Mouse (Mus musculus): Measurements from ENCODE around the gene Cep290. TPM values are rescaled to one million over a fixed set of nuclear protein-coding genes. Genes with fewer than 3 reads are reported as not detected.
"Not testable (repeated sequence)": the region's sequence is repeated elsewhere in the genome, so short reads cannot be mapped to it uniquely, and the experiment has no call there.

Gene Cep290
- polyA plus RNA-seq, 1 experiment from 2014 or later: 5.4 TPM

DNA sequence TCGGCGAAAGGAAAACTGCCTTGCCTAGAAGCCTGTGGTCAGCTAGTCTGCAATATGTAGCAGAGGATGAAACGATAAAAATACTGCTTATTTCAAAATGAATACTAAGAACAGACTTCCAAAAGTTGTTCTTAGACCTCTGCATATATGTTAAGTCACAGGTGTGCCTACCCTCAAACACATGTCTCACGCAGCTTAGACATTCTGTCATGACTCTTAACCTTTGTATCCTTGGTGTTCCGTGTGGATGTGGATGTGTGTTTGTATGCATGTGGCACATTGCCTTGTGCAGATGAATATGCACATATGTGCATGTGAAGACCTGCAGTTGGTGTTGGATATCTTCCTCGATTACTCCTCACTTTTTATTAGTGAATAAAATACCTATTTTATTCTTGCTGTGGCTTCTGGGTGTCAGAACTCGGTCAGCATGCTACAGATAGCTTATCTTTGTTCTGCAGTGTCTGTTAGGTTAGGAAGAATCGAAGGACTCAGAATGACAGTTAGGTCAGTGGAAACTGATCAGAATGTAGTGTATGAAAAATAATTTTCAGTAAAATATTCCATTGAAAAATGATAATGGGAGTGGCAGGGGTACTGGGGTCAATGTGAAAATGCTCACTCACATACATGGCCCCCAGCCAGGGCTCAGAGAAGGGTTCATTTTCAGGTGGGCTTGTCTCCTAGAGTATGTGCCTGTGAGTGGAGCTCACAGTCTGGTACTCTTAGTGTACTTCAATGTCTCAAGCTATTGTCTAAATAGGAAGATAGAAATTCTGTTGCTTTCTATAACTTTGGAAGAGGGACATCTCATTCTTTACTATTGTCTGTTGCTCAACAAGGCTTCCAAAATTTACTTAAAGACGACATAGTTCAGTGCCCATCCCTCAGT is 37.4 kb downstream of the Cep290 start:
- WGBS: 90% methylated on average over 9 of the region's 9 CpGs

DNA sequence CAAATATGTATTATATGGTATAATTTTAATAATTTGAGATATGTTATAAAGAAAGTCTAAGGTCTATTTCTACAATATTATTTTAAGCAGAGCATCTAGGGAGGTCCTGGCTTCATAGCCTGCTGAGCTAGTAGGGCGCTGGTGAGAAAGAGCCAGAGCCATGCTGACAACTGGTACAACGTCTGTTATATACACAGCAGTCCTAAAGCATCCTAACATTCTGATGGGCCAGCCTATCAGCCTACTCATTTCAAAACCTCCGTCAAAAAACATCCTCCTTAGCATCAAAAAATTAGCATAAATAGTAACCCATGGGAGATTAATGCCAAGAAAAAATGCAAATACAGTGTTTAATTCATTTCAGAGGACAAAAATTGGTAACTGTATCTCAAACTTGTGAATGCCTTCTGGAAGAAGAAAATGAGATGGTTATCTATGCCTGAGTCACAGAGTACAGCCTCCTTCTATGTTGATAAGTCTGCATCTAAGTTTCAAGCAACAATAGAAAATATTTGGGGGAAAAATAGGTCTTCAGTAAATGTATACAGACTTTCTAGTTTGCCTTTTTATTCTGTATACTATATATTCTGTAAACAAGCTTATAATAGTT is 69.3 kb downstream of the Cep290 start:
- no peak overlapping the region for H3K4me2 ChIP-seq (replicated peaks)
- ATAC-seq (ENCODE audit: insufficient number of reproducible peaks, low FRiP score, low TSS enrichment, low read depth): no peak
- no peaks in the 10 kb centered on the region for H3K27me3 ChIP-seq
- H3K9ac ChIP-seq: no peak overlapping the region
- WGBS: 76% methylated on average over 3 of the region's 3 CpGs
- no peak overlapping the region for H3K27ac ChIP-seq (replicated peaks)
- H3K9me3 ChIP-seq (replicated peaks): no peaks in the 10 kb centered on the region
- no peaks in the 10 kb centered on the region for H3K4me1 ChIP-seq
- 0 out of 2 replicates have a peak, but pooled peaks cover 7% of the 10 kb centered on the region for H3K36me3 ChIP-seq
- no peak overlapping the region for H3K4me3 ChIP-seq (replicated peaks)

More for the DNA sequence above, 37.4 kb downstream of the Cep290 start:
- H3K4me3 ChIP-seq (replicated peaks): no peak overlapping the region
- peaks cover under 1% of the 10 kb centered on the region for H3K36me3 ChIP-seq
- no peak overlapping the region for H3K27ac ChIP-seq (replicated peaks)
- no peak overlapping the region for H3K4me2 ChIP-seq (replicated peaks)
- no peaks in the 10 kb centered on the region for H3K9me3 ChIP-seq (replicated peaks)
- no peaks in the 10 kb centered on the region for H3K27me3 ChIP-seq
- H3K9ac ChIP-seq: no peak overlapping the region
- no peaks in the 10 kb centered on the region for H3K4me1 ChIP-seq
- no peak for ATAC-seq (ENCODE audit: insufficient number of reproducible peaks, low FRiP score, low TSS enrichment, low read depth)

DNA sequence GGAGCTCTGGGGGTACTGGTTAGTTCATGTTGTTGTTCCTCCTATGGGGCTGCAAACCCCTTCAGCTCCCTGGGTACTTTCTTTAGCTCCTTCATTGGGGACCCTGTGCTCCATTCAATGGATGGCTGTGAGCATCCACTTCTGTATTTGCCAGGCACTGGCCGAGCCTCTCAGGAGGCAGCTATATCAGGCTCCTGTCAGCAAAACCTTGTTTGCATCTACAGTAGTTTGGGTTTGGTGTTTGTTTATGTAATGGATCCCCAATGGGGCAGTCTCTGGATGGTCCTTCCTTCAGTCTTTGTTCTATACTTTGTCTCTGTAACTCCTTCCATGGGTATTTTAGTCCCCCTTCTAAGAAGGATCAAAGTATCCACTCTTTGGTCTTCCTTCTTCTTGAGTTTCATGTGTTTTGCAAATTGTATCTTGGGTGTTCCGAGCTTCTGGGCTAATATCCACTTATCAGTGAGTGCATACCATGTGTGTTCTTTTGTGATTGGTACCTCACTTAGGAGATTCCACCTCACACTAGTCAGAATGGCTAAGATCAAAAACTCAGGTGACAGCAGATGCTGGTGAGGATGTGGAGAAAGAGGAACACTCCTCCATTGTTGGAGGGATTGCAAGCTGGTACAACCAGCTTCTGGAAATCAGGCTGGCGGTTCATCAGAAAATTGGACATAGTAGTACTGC is 73.0 kb downstream of the Cep290 start:
- not testable (repeated sequence) for H3K9me3 ChIP-seq (replicated peaks); H3K4me1 ChIP-seq; H3K4me3 ChIP-seq (replicated peaks); H3K9ac ChIP-seq; ATAC-seq (ENCODE audit: insufficient number of reproducible peaks, low FRiP score, low TSS enrichment, low read depth); H3K27me3 ChIP-seq; H3K27ac ChIP-seq (replicated peaks); H3K4me2 ChIP-seq (replicated peaks); H3K36me3 ChIP-seq
- 96% methylated on average over 3 of the region's 3 CpGs for WGBS

DNA sequence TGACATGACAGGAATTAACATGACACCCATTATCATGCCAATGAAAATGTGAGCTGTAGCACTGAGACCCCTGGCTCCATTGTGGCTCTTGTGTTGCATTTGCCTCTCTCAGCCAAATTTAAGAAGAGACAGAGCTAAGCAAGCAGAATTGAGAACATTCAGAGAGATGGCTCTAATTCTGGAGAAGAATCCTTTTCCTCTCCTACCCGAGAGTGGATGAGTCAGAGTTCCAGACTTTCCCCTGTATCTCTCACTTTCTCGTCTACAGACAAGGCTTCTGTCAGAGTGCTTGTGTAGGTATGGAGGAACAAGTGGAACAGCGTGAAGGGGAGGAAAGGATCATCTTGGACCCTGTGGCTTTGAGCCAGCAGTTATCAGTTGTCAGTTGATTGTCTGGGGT is 76.8 kb downstream of the Cep290 start:
- Histone ChIP-seq H3K27ac (replicated peaks) (no peak overlapping the region), H3K4me2 (replicated peaks) (no peak overlapping the region), H3K4me1 (no peaks in the 10 kb centered on the region), H3K4me3 (replicated peaks) (no peak overlapping the region), H3K9me3 (replicated peaks) (no peaks in the 10 kb centered on the region), H3K9ac (no peak overlapping the region), H3K27me3 (no peaks in the 10 kb centered on the region), H3K36me3 (peaks cover 11% of the 10 kb centered on the region)
- WGBS: 79% methylated on average over 3 of the region's 3 CpGs
- ATAC-seq (ENCODE audit: insufficient number of reproducible peaks, low FRiP score, low TSS enrichment, low read depth): no peak

DNA sequence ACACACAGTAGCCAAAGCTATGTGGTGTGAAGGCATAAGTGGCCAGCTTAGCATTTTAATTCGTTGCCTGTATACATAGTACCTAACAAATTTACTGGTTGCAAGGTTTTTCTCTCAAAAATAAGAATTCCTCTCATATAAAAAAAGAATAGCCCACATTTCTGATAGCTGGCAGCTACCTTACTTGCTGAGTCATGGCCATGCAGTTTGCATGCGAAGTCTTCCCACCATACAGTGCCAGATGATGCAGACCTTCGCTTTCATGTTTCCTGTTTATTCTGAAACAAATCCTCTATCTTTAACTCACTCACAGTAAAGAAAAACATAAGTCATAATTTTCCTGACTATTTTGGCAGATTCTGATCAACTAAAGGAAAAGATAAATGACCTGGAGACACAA is 84.3 kb downstream of the Cep290 start:
- Histone ChIP-seq H3K27me3 (no peaks in the 10 kb centered on the region), H3K4me2 (replicated peaks) (no peak overlapping the region), H3K9me3 (replicated peaks) (no peaks in the 10 kb centered on the region), H3K4me3 (replicated peaks) (no peak overlapping the region), H3K27ac (replicated peaks) (no peak overlapping the region), H3K9ac (no peak overlapping the region), H3K36me3 (peaks cover 31% of the 10 kb centered on the region), H3K4me1 (no peaks in the 10 kb centered on the region)
- WGBS: 90% methylated on average over 3 of the region's 3 CpGs
- no peak for ATAC-seq (ENCODE audit: insufficient number of reproducible peaks, low FRiP score, low TSS enrichment, low read depth)

DNA sequence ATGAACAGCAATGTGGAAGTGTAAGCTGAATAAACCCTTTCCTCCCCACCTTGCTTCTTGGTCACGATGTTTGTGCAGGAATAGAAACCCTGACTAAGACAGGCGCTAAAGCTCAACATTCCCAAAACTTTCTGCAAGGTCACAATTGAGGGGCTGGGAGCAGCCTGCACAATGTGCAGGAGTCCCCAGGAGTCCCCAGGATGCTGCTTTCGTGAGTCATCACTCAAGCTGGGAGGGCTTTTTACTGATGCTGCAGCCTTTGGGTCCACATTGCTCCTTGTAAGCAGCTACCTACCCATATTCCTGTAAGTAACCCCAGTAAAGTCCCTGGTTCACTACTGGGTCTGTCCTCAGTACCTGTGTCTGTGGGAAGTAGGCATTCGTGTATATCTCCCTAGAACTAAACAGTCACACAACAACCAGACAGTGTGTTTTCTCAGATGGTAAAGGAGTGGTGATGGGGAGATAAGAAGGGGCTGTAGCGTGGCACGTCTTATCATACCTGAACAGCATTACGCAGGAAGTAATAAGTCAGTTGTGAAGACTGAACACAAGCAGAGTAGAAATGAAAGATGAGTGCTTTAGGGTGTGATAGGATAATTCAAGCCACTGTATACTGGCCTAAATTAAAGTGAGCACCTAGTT is 87.3 kb downstream of the Cep290 start:
- no peak overlapping the region for H3K4me2 ChIP-seq (replicated peaks)
- H3K4me3 ChIP-seq (replicated peaks): no peak overlapping the region
- no peak overlapping the region for H3K9ac ChIP-seq
- H3K4me1 ChIP-seq: no peaks in the 10 kb centered on the region
- H3K27me3 ChIP-seq: no peaks in the 10 kb centered on the region
- peaks cover 36% of the 10 kb centered on the region for H3K36me3 ChIP-seq
- no peak overlapping the region for H3K27ac ChIP-seq (replicated peaks)
- WGBS: 91% methylated on average over 7 of the region's 7 CpGs
- ATAC-seq (ENCODE audit: insufficient number of reproducible peaks, low FRiP score, low TSS enrichment, low read depth): no peak
- H3K9me3 ChIP-seq (replicated peaks): no peaks in the 10 kb centered on the region

DNA sequence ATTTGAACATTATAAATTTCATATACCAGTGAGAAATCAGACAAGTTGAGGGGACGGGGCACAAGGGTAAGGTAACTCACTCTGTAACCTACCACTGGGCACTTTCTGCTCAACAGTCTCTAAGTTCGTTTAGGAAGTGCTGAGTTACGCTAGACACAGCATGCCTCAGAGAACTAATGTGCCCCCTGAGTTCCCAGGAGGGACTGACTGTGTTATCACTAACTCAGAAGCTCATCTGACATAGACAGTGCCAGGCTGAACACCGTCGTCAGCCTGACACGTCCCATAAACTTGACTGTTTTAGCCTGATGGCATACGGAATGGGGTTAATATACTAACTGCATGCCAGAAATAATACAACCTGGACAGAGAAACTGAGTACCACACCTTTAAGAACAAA is 87.9 kb downstream of the Cep290 start:
- H3K4me3 ChIP-seq (replicated peaks): no peak overlapping the region
- H3K4me2 ChIP-seq (replicated peaks): no peak overlapping the region
- WGBS: 89% methylated on average over 7 of the region's 7 CpGs
- ATAC-seq (ENCODE audit: insufficient number of reproducible peaks, low FRiP score, low TSS enrichment, low read depth): no peak
- no peak overlapping the region for H3K27ac ChIP-seq (replicated peaks)
- H3K9me3 ChIP-seq (replicated peaks): no peaks in the 10 kb centered on the region
- peaks cover 35% of the 10 kb centered on the region for H3K36me3 ChIP-seq
- H3K27me3 ChIP-seq: no peaks in the 10 kb centered on the region
- H3K4me1 ChIP-seq: no peaks in the 10 kb centered on the region
- H3K9ac ChIP-seq: no peak overlapping the region

DNA sequence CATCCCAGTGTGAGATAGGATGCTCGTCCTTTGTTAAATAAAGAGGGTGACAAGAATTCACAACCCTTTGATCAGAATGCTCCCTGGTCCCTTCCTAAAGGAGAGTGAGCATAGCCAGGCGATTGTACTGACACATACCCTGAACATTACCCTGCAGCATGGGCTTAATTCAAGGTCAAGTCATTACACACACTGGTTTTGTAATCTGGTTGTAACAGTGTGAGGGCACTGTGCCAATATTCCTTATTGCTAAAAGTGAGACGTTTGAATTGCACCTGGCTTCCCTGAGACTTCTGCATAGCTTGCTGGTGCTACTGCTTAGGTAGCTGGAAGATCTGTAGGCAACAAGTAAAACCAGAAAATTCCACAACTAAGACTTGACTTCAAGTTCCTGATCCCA is 96.8 kb downstream of the Cep290 start:
- H3K4me1 ChIP-seq: peaks cover 3% of the 10 kb centered on the region; the same call in 1 of the 2 replicates
- no peak overlapping the region for H3K27ac ChIP-seq (replicated peaks)
- ATAC-seq (ENCODE audit: insufficient number of reproducible peaks, low FRiP score, low TSS enrichment, low read depth): no peak
- H3K9ac ChIP-seq: no peak overlapping the region
- 76% methylated on average over 3 of the region's 3 CpGs for WGBS
- H3K9me3 ChIP-seq (replicated peaks): no peaks in the 10 kb centered on the region
- no peaks in the 10 kb centered on the region for H3K27me3 ChIP-seq
- no peak overlapping the region for H3K4me3 ChIP-seq (replicated peaks)
- H3K4me2 ChIP-seq (replicated peaks): no peak overlapping the region
- H3K36me3 ChIP-seq: no peaks in the 10 kb centered on the region

DNA sequence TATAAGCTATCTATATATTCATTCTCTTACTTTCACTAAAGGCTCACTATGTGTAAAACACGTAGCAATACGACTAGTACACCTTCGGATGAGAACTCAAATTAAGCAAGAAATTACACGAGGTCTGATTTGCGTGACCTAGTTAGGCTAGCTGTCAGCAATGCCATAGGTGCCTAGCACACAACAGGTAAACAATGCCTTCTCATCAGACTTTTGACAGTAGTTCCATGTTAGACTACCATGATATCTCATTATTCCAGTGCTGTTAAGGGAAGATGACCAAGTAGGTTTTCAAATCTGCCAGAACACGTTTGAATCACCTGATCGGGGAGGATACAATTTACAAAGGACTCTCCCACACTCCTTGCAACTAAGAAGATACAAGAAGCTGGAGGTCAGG is 101.2 kb downstream of the Cep290 start:
- WGBS: 35% methylated on average over 7 of the region's 7 CpGs
- H3K4me2 ChIP-seq (replicated peaks): peak overlapping the region; percentile 59

DNA sequence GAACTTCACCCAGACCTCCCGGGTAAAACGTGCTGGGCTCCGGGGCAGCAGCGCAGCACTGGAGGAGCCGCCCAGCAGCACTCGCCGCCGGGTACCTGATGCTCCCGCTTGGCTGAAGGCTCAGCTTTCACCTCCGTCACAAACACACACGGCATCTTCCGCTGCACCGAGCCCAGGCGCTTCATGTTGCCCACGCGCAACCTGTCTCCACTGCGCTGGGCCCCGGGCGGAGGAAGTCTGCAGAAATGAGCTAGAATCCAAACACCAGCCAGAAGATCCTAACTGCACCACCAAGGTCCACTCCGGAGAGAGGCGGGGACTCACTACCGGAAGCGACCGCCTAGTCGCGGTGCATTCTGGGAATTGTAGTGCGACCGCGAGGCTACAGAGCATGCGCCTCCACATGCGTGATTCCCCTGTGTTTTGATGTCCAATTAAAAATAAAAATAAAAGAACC is 101.6 kb downstream of the Cep290 start:
- Histone ChIP-seq H3K4me3 (replicated peaks) (peak overlapping the region; percentile 83), H3K27me3 (no peaks in the 10 kb centered on the region), H3K27ac (replicated peaks) (peak overlapping the region; percentile 73), H3K9ac (peak overlapping the region; percentile 76), H3K4me2 (replicated peaks) (peak overlapping the region; percentile 59), H3K36me3 (no peaks in the 10 kb centered on the region), H3K9me3 (replicated peaks) (no peaks in the 10 kb centered on the region), H3K4me1 (peaks cover 3% of the 10 kb centered on the region; the same call in 1 of the 2 replicates)
- WGBS: under 1% methylated on average over 31 of the region's 31 CpGs
- ATAC-seq (ENCODE audit: insufficient number of reproducible peaks, low FRiP score, low TSS enrichment, low read depth): peak; percentile 97

More for the DNA sequence above, 101.2 kb downstream of the Cep290 start:
- Histone ChIP-seq H3K27me3 (no peaks in the 10 kb centered on the region), H3K4me1 (peaks cover 3% of the 10 kb centered on the region; the same call in 1 of the 2 replicates), H3K36me3 (no peaks in the 10 kb centered on the region), H3K9me3 (replicated peaks) (no peaks in the 10 kb centered on the region), H3K9ac (peak overlapping the region; percentile 76), H3K4me3 (replicated peaks) (peak overlapping the region; percentile 83), H3K27ac (replicated peaks) (peak overlapping the region; percentile 73; the same call in 1 of the 2 replicates)
- ATAC-seq (ENCODE audit: insufficient number of reproducible peaks, low FRiP score, low TSS enrichment, low read depth): 0 out of 2 replicates have a peak, but pooled peaks have one; percentile 7

DNA sequence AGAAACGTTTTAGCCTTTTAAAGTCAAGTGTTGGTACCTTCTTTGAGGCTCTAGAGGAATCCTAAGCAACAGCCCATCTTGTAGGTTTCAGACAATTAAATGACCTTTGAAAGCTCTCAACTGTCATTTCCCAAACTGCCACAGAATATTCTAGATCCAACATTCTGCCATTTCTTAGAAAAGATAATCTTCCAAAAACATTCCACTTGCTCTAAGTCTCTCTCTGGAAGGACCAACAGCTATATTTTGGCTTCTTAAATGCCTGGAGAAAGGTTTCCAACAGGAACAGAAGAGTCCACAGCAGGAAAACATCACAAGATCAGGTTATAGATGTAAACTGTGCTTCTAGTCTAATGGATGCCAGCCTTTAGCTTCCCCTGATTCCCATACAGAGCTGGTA is 103.0 kb downstream of the Cep290 start, which contains the start of the genes 4930430F08Rik and 1700017N19Rik:
TSS of gene 4930430F08Rik (minus strand) at position 101 of the 400 bp plus-strand sequence.
TSS of gene 1700017N19Rik (plus strand) at position 162 of the 400 bp plus-strand sequence.
- Histone ChIP-seq H3K9ac (no peak within 1 kb of the TSS), H3K4me2 (replicated peaks) (peak within 1 kb of the TSS; percentile 59), H3K27ac (replicated peaks) (no peak within 1 kb of the TSS)

More for the DNA sequence above, 103.0 kb downstream of the Cep290 start, which contains the start of the genes 4930430F08Rik and 1700017N19Rik:
- Histone ChIP-seq H3K27me3 (no peaks in the 10 kb centered on the region), H3K9me3 (replicated peaks) (no peaks in the 10 kb centered on the region), H3K4me1 (peaks cover 3% of the 10 kb centered on the region; the same call in 1 of the 2 replicates), H3K36me3 (no peaks in the 10 kb centered on the region), H3K4me3 (replicated peaks) (peak within 1 kb of the TSS; percentile 83)
- WGBS: 80% methylated on average over 1 of the region's 1 CpGs
- no peak for ATAC-seq (ENCODE audit: insufficient number of reproducible peaks, low FRiP score, low TSS enrichment, low read depth)

Data from embryonic facial prominence, embryonic 15.5 days (tissue).